Mouse (Mus musculus) adrenal gland, postnatal 36 days (tissue): ENCODE data around the gene Mbd3. TPM values are rescaled to one million over a fixed set of nuclear protein-coding genes. Genes with fewer than 3 reads are reported as not detected.
A peak's percentile ranks its signal among the peaks of the same experiment; 100 is the strongest.
"Not testable (repeated sequence)": the region's sequence is repeated elsewhere in the genome, so short reads cannot be mapped to it uniquely, and the experiment has no call there.

Experiments used
- DNase-seq, 2 experiments: peaks; one replicate each; pipeline ENCODE4 v3.0.0; 2021; ENCODE audit warnings: mixed read lengths in 1 of 2
- total RNA-seq, 2 experiments: library from RNA; stranded (reverse); gene quantifications; 2 replicates each; pipeline ENCODE4 v1.2.3; 2021

Gene Mbd3
- total RNA-seq, 2 experiments from 2014 or later, result 140 to 148 TPM

GRCm38 (mm10) chr10:80369995-80370747, 29.2 kb downstream of the Mbd3 start:
- DNase-seq, result peak in 1 of 2 experiments; percentile 41

GRCm38 (mm10) chr10:80368392-80368791, 31.0 kb downstream of the Mbd3 start:
- DNase-seq, result no peak

DNA sequence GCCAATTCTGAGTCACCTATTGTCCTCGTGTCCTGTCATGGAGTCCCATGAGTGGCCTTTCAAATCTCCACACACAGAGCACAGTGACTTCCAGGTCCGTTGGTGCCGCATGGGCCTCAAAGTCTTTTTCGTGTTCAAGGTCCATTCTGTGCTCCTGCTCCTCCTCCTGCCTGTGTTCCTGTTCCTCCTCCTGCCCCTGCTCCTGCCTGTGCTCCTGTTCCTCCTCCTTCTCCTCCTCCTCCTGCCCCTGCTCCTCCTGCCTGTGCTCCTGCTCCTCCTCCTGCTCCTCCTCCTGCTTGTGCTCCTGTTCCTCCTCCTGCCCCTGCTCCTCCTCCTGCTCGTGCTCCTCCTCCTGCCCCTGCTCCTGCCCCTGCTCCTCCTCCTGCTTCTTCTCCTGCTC, 31.4 kb downstream of the Mbd3 start:
- no peak for DNase-seq

DNA sequence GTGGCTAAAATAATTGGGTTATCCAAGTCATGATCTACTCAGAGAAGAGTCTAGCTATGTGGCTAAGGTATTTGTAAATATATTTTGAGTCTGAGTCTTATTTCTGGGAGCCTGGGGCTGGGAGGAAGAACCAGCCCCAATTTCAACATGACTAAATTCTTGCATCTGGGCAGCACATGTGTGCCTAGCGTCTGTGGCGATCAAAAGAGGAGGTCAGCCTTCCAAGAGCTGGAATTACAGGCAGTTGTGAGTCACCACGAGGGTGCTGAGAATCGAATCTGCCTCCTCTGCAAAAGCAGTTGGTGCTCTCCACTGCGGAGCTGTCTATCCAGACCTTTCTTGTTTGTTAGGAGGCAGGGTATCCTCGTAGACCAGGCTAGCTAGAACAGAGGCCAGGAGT, 33.6 kb downstream of the Mbd3 start:
- no peak for DNase-seq

- DNase-seq, result no peak
These were observed 35.6 kb downstream of the Mbd3 start for GRCm38 (mm10) chr10:80363734-80364133.

DNA sequence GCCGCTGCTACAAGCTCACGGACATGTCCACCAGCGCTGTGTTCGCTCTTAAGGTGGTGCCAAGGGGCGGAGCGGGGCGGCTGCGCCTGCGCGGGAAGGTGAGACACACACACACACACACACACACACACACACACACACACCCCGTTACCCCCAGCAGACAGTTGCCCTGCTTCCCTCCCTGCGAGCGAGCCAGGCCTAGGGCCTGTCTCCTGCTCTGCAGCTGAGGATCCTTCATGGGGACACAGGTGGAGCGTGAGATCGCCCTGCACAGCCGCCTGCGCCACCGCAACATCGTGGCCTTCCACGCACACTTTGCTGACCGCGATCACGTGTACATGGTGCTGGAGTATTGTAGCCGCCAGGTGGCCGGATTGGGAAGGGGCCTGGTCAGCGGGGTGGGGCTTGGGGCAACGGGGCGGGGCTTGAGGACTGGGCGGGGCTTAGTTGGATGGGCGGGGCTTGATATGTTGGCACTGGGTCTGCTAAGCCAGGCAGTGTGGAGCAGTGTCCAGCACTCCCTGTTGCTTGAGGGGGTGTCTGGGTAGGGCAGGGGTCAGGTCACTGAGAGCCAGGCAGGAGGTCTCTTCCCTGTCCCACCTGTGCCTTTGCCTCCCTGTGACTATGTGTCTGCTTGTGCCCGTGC, 41.2 kb downstream of the Mbd3 start:
- DNase-seq, result peak; percentile 53 to 57

DNA sequence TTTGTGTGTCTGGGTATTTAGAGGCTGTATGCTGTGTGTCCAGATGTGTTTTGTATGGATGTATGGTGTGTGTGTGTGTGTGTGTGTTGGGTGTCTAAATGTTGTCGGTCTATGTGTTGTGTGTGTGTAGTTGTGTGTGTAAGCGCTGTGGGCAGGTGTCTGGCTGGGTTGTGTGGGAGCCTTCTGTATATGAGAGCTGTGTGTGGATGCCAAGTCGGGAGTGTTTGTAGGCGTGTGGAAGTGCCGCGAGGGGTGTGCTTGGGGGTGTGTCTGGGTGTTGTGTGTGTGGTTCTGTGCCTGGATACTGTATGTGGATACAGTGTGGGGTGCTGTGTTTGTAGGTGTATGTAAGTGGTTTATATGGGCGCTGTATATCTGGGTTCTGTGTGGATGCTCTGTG, 42.0 kb downstream of the Mbd3 start:
- no peak for DNase-seq

DNA sequence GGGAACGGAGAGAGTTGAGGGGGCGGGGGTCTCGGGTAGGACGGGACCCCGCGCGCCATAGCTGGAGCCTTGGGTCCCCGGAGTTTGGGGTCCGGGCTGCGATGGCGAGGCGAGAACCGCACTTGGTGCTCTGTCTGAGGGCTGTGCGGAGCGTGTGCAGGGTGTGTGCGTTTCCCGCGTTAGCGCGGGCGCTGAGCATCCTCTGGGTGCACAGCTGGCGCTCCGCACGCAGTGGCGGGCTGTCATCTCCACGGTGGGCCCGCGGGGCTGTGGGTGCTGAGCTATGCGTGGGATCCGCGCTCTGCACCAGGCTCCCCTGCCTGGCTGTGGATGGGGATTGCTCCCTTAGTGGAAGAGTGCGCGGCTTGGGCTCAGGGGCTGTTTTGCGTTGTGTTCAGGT, 42.6 kb downstream of the Mbd3 start:
- DNase-seq, result no peak

- no peak for DNase-seq
These were observed 43.2 kb downstream of the Mbd3 start, which contains the start of gene Plk5 for GRCm38 (mm10) chr10:80356001-80356682. Plk5 (plus strand) TSS chr10:80356459.

- no peak for DNase-seq
These were observed 43.9 kb downstream of the Mbd3 start for GRCm38 (mm10) chr10:80355431-80355830.

DNA sequence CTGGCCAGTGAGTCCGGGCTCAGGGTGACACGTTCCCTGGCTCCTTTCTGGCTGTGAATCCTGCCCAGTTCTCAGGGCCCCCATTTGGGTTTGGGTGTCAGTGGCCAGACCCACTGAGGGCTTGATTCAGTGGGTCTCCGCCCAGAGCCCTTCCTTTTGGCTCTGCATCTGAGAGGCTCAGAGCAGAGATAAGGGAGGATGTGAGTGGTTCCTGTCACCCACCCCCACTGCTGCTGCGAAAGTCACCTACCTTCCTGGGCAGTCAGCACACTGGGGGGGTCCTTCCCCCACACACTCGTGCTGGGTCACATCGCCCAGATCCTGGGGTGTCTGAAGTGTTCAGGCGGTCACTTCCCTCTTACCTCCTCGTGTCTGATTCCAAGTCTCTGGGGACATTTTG, 46.6 kb downstream of the Mbd3 start:
- no peak for DNase-seq

- DNase-seq, result no peak
These were observed 47.5 kb downstream of the Mbd3 start for GRCm38 (mm10) chr10:80351896-80352295.

DNA sequence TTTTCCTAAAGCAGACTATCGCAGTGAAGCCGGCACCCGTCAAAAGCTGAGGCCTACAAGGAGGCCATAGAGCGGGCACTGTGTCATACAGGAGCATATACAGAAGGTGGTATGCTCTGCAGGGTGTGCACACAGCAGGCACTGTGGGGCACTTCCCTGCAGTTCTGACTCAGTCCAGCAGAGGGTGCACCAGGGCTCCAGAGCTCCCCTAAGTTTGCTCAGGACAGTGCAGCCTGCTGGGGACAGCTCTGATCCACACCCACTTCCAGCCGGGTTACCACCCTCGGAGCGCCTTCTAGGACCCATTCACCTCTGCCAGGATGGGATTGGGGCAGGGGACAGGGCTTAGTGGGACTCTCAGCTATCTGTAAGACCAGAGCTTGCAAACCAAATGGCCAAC, 49.1 kb downstream of the Mbd3 start:
- DNase-seq, result peak; percentile 88 to 91

GRCm38 (mm10) chr10:80348981-80349380, 50.4 kb downstream of the Mbd3 start:
- no peak for DNase-seq

DNA sequence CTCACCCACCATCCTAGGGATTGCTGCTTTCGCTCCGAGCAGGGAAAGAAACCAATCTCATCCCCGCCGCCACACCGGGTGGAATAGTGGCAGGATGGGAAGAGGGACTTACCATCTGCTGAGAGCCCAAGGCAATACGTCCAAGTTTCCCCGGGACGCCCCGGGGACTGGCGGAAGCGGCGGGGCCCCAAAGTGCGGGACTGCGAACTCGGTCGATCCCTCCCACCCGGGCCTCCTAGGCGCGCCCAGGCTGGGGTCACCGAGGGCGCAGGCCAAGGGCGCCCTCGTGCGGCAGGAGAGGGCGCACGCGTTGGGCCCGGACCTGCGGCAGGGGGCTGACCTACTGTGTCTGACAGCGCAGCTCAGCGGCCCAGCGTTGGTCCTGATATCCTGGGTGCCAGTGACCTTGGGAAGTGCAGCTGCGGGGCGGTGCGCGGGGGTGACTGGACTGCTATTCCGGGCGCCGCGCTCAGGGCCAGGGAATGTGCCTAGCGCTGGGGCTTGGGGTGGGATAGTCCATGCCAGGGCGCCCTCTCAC, 51.0 kb downstream of the Mbd3 start, which contains the start of gene Adamtsl5:
Adamtsl5 (minus strand) TSS at position 169 of the 538 bp plus-strand sequence.
- DNase-seq, result peak; percentile 55 to 76

DNA sequence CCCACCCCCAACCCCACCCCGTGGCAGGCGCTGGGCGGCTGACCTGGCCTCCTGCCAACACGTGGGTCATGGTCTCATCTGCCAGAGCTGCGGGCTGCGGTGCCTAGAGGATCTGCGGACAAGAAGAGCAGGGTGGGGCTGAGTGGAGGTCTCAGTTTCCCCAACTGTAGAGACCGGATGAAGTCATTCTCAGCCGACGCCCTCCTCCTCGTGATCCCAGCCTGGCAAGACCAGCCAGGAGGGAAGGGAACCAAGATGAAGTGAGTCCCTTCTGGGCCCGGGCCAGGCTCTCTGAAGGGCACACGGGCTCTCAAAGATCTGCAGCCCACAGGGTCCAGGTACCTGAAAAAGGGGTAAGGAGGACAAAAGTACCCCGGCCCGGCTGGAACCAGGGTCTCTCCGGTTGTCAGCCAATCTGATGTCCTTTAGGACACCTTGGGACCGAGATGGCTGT, 51.8 kb downstream of the Mbd3 start:
- DNase-seq, result no peak

GRCm38 (mm10) chr10:80345929-80346328, 53.4 kb downstream of the Mbd3 start:
- not testable (repeated sequence) for DNase-seq

- DNase-seq, result no peak
These were observed 54.2 kb downstream of the Mbd3 start for GRCm38 (mm10) chr10:80345122-80345521.

GRCm38 (mm10) chr10:80344131-80344661, 55.2 kb downstream of the Mbd3 start:
- no peak for DNase-seq

GRCm38 (mm10) chr10:80343425-80343895, 55.9 kb downstream of the Mbd3 start:
- DNase-seq, result no peak

DNA sequence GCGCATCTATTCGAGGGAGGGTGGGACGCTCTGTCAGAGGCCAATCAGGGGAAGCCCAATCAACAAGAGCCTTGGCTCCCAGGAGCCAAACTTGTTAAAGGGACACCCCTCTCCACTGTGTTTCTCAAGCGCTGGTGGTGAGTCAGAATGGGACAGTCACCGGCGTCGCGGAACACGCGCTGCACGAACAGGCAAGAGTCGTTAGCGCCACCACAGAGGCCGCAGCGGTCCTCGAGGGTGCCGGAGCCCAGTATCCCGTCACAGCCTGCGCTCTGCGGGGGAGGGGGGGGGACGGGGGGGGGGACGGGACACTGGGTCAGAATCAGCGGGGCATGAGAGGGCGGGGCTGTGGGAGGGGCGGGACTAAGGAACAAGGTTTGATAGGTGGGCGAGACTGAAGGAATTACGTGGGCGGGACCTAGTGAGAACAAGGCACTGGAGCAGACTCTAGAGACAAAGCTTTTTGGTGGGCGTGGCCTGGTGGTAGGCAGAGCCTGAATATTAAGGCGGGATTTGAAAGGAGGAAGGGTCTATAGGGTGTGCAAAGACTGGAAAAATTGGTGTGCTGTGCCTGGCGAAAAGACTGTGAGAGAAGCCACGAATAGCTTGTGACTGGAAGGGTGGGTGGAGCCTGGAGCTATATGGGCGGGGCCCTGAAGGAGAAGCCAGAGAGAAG, 56.5 kb downstream of the Mbd3 start:
- peak; percentile 74 to 77 for DNase-seq
